Mouse (Mus musculus): ENCODE results near the gene Try5.
"Not testable (repeated sequence)": the region's sequence is repeated elsewhere in the genome, so short reads cannot be mapped to it uniquely, and the experiment has no call there.

Gene Try5

GRCm38 (mm10) chr6:41316741-41317140 is at the start of gene Try5:
TSS of gene Try5 (minus strand) at chr6:41316841.
- in situ Hi-C loops (cut with MboI, MseI), result not testable (repeated sequence)

- in situ Hi-C loops (cut with MboI, MseI), result no loop called here
Measured at GRCm38 (mm10) chr6:41353932-41354331, 37.3 kb upstream of the Try5 start, which contains the start of gene Try10. TSS of gene Try10 (plus strand) at chr6:41354105.

GRCm38 (mm10) chr6:41301969-41302368 is 14.7 kb downstream of the Try5 start, which contains the start of gene Try4:
TSS of gene Try4 (plus strand) at chr6:41302269.
- in situ Hi-C loops (cut with MboI, MseI), result no loop called here

- in situ Hi-C loops (cut with MboI, MseI), result no loop called here
Measured at GRCm38 (mm10) chr6:41298255-41298654, 18.4 kb downstream of the Try5 start.

- in situ Hi-C loops (cut with MboI, MseI), result loop anchor here in 1 of 2 experiments (10.0 kb wide), 1 partner anchor 259 kb away; the partner anchor contains the start of gene Prss2
Measured at GRCm38 (mm10) chr6:41266140-41266539, 50.5 kb downstream of the Try5 start.

- in situ Hi-C loops (cut with MboI, MseI), result loop anchor here in 1 of 2 experiments (10.0 kb wide), 1 partner anchor 262 kb away; the partner anchor contains the start of gene Prss2
Measured at GRCm38 (mm10) chr6:41262796-41263195, 53.8 kb downstream of the Try5 start.
